Mouse (Mus musculus): Measurements from ENCODE around the gene Acad9. TPM values are rescaled to one million over a fixed set of nuclear protein-coding genes. Genes with fewer than 3 reads are reported as not detected.

Acad9 gene
- total RNA-seq (2023) = 21.2 and 32.5 TPM in 2 replicates

GRCm38 (mm10) chr3:36065843-36066651, at the start of gene Acad9:
Acad9 (plus strand) TSS chr3:36065979.

GRCm38 (mm10) chr3:36053447-36053846, 12.3 kb upstream of the Acad9 start, which contains the start of gene Ccdc144b:
Ccdc144b (minus strand) TSS chr3:36053547.

Other genes with a start within 250 kb of the Acad9 start
- gene Dcun1d1, start 128.5 kb upstream of the Acad9 start, total RNA-seq (2023) = 46.3 and 49.9 TPM in 2 replicates
- gene Mccc1, start 65.3 kb upstream of the Acad9 start, total RNA-seq (2023) = 3.3 and 5.1 TPM in 2 replicates
- gene Ccdc144b, start 12.4 kb upstream of the Acad9 start, total RNA-seq (2023) = not detected in 2 replicates
- gene D3Ertd254e, start 85.0 kb downstream of the Acad9 start, total RNA-seq (2023) = 0.98 and 1.5 TPM in 2 replicates
- not detected in 2 replicates for gene Qrfpr, start 156.3 kb downstream of the Acad9 start, total RNA-seq (2023)

Measured in neutrophil, adult 65 days (primary cell).